Mouse (Mus musculus) gastrocnemius, postnatal 36 days (tissue): ENCODE measurements around the gene Il19. TPM values are rescaled to one million over a fixed set of nuclear protein-coding genes. Genes with fewer than 3 reads are reported as not detected.

Experiments used
- total RNA-seq, 2 experiments: library from RNA; stranded (reverse); gene quantifications; 2 replicates each; pipeline ENCODE4 v1.2.3; 2021

The Il19 gene
- total RNA-seq, 2 experiments from 2014 or later: not detected

Other genes with a start within 250 kb of the Il19 start
- gene Gm29427, start 224.3 kb downstream of the Il19 start, total RNA-seq: not detected
- gene Yod1, start 222.8 kb downstream of the Il19 start, total RNA-seq: 1 to 10 TPM; 3.0 to 3.9 TPM
- 10 to 100 TPM in 1 of 2 experiments, 1 to 10 TPM in 1; 9.6 to 12.8 TPM for gene Pfkfb2, start 210.9 kb downstream of the Il19 start, total RNA-seq
- gene AA986860, start 208.1 kb downstream of the Il19 start, total RNA-seq: under 1 TPM; 0.15 to 0.30 TPM
- under 1 TPM in 1 of 2 experiments, not detected in 1; 0.27 TPM for gene Fcamr, start 139.2 kb downstream of the Il19 start, total RNA-seq
- under 1 TPM in 1 of 2 experiments, not detected in 1; 0.13 TPM for gene Pigr, start 113.4 kb downstream of the Il19 start, total RNA-seq
- not detected for gene Fcmr, start 74.4 kb downstream of the Il19 start, total RNA-seq
- gene Il24, start 52.7 kb downstream of the Il19 start, total RNA-seq: not detected
- gene Il20, start 28.7 kb downstream of the Il19 start, total RNA-seq: not detected
- gene Il10, start 79.7 kb upstream of the Il19 start, total RNA-seq: not detected
- 100 to 1,000 TPM; 214 to 237 TPM for gene Mapkapk2, start 157.7 kb upstream of the Il19 start, total RNA-seq
- not detected for gene Dyrk3, start 198.2 kb upstream of the Il19 start, total RNA-seq
- gene Eif2d, start 213.1 kb upstream of the Il19 start, total RNA-seq: 10 to 100 TPM; 25.9 to 29.5 TPM